Comparison of ENCODE assay signal across 11 mouse cellular contexts in the genomic region with DNA sequence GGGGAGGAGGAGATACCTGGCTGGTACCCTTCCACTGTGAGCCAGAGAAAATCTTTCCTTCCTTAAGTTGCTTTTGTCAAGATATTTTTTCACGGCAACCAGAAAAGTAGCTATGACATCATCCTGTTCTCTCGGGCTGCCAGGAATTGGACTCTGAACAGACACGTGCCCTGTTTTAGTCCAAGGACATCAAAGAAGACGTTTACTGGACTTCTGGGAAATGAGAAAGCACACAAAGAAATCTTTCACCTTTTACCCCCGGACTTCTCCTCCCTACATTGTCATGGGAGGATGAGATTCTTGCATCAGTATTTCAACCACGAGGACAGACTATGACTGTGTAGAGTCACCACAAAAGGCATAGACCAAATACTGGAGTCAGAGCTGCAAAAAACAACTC. TPM values are rescaled to one million over a fixed set of nuclear protein-coding genes. Genes with fewer than 3 reads are reported as not detected.
DNase-seq lines count a peak whose midpoint lies in the region; ATAC-seq and TF ChIP-seq lines count a peak whose summit lies in the region.
"Had no signal": no experiment of that assay in that cellular context is flagged by ENCODE, and none has a peak within 500 bp of the region (broad histone marks: within the 10 kb centered on the region; RNA-seq: fewer than 3 reads in every experiment).

No protein-coding gene starts in this region.

- no peak for TF ChIP-seq CTCF in lung, adult 2 months (IDR thresholded peaks at IDR 0.05; ENCODE audit: insufficient read depth, low read length)

- peaks cover 40% of the 10 kb centered on the region for H3K36me3 ChIP-seq in heart, embryonic 13.5 days
- H3K36me3 ChIP-seq in lung, embryonic 16.5 days (ENCODE audit: control insufficient read depth, insufficient read depth, low read length): no peaks in the 10 kb centered on the region
- H3K36me3 ChIP-seq: midbrain, embryonic 13.5 days had no signal

- DNase-seq in heart, postnatal 25 days (ENCODE audit: low spot score): no peak
- DNase-seq in lung, adult 2 months: no peak
- DNase-seq in fibroblast of lung, adult 2 months (ENCODE audit: low read depth): peak; percentile 49
- peak; percentile 28 for DNase-seq in testis, postnatal 10 days (ENCODE audit: low spot score)
- DNase-seq in retina, embryonic 14.5 days (ENCODE audit: low spot score): no peak
- DNase-seq in ovary, postnatal 36 days (ENCODE audit: low spot score): no peak
- DNase-seq: cerebellum, postnatal 10 days; thymus, postnatal 25 days had no signal

- H3K4me3 ChIP-seq in heart, embryonic 13.5 days: no peak overlapping the region
- H3K4me3 ChIP-seq in lung, embryonic 16.5 days (ENCODE audit: low read length): no peak overlapping the region
- no peak overlapping the region for H3K4me3 ChIP-seq in lung, adult 2 months (replicated peaks; ENCODE audit: extremely low read depth, low read depth, low read length)
- H3K4me3 ChIP-seq: midbrain, embryonic 13.5 days had no signal

- H3K4me2 ChIP-seq in heart, embryonic 13.5 days: no peak overlapping the region
- H3K4me2 ChIP-seq in lung, embryonic 16.5 days (ENCODE audit: low read depth, low read length): no peak overlapping the region
- H3K4me2 ChIP-seq: midbrain, embryonic 13.5 days had no signal

- H3K27me3 ChIP-seq in heart, embryonic 13.5 days (replicated peaks): no peaks in the 10 kb centered on the region
- H3K27me3 ChIP-seq in lung, embryonic 16.5 days (ENCODE audit: control insufficient read depth, insufficient read depth, low read depth, low read length): no peaks in the 10 kb centered on the region

- no peak for TF ChIP-seq POLR2A in lung, adult 2 months (IDR thresholded peaks at IDR 0.05; ENCODE audit: borderline replicate concordance, extremely low read depth, low read depth, low read length)

- H3K27ac ChIP-seq in heart, embryonic 13.5 days (replicated peaks): peak overlapping the region; percentile 66
- H3K27ac ChIP-seq in lung, embryonic 16.5 days (ENCODE audit: low read length): peak overlapping the region; percentile 85
- H3K27ac ChIP-seq: midbrain, embryonic 13.5 days had no signal

- intact Hi-C loops in heart, postnatal 25 days (cut with DNase I): no loop called here

- H3K4me1 ChIP-seq in heart, embryonic 13.5 days: peaks cover 51% of the 10 kb centered on the region
- H3K4me1 ChIP-seq in lung, embryonic 16.5 days (replicated peaks; ENCODE audit: control insufficient read depth, insufficient read depth, low read length): peaks cover 33% of the 10 kb centered on the region
- peaks cover 12% of the 10 kb centered on the region for H3K4me1 ChIP-seq in lung, adult 2 months (ENCODE audit: control insufficient read depth, insufficient read depth, low read length)

- no peaks in the 10 kb centered on the region for H3K9me3 ChIP-seq in heart, embryonic 13.5 days
- H3K9me3 ChIP-seq in lung, embryonic 16.5 days (ENCODE audit: control insufficient read depth, low read length): no peaks in the 10 kb centered on the region
- H3K9me3 ChIP-seq: midbrain, embryonic 13.5 days had no signal

- H3K9ac ChIP-seq in heart, embryonic 13.5 days: no peak overlapping the region
- H3K9ac ChIP-seq in lung, embryonic 16.5 days (ENCODE audit: low read length): no peak overlapping the region
- H3K9ac ChIP-seq: midbrain, embryonic 13.5 days had no signal

- ATAC-seq in heart, embryonic 13.5 days (ENCODE audit: extremely low read depth, insufficient number of reproducible peaks, low FRiP score, low TSS enrichment): no peak
- ATAC-seq in lung, embryonic 16.5 days (ENCODE audit: low read depth): peak; percentile 31; the same call in 1 of the 2 replicates
- ATAC-seq: midbrain, embryonic 13.5 days had no signal

- WGBS in heart, embryonic 13.5 days: 25% methylated on average over 6 of the region's 6 CpGs
- WGBS in lung, embryonic 16.5 days: 8% methylated on average over 6 of the region's 6 CpGs
- WGBS in lung, adult 2 months: 7% methylated on average over 6 of the region's 6 CpGs

RNA-seq across cellular contexts. Expression of gene Hspb8, which starts 14.7 kb away (rescaled TPM):
- polyA plus RNA-seq in heart, embryonic 13.5 days (2015; fragmentation: Nextera tagmentation; extraction: Ambion mirVana): 30.6 and 32.6 TPM in 2 replicates
- 100 to 1,000 TPM; 344 to 368 TPM for total RNA-seq in heart, postnatal 25 days (2021)
- polyA plus RNA-seq in lung, embryonic 16.5 days (2015; fragmentation: Nextera tagmentation; extraction: Ambion mirVana): 18.9 and 23.1 TPM in 2 replicates
- 57.7 and 72.4 TPM in 2 replicates for polyA plus RNA-seq in lung, adult 2 months (2012; rRNA removed)

Comparison
In these comparisons a context has a peak if more than half of its experiments do, and no peak if none do; other contexts are left out.
1. DNase-seq: peak in fibroblast of lung, adult 2 months (single experiment) and testis, postnatal 10 days (single experiment); none in heart, postnatal 25 days (single experiment), lung, adult 2 months (single experiment), retina, embryonic 14.5 days (single experiment) and ovary, postnatal 36 days (single experiment).